Mouse (Mus musculus): ENCODE measurements around the gene Lpo.

Gene Lpo

GRCm38 (mm10) chr11:87758957-87759608 is 69.0 kb downstream of the Lpo start:
- DNase-seq (ENCODE audit: low read depth, low spot score) = no peak

GRCm38 (mm10) chr11:87758161-87758911 is 69.8 kb downstream of the Lpo start:
- no peak for DNase-seq (ENCODE audit: low read depth, low spot score)

- no peak for DNase-seq (ENCODE audit: low read depth, low spot score)
Observed at GRCm38 (mm10) chr11:87757001-87757954, 70.8 kb downstream of the Lpo start.
